Mouse (Mus musculus): ENCODE results near the gene Panx1.

The Panx1 gene

DNA sequence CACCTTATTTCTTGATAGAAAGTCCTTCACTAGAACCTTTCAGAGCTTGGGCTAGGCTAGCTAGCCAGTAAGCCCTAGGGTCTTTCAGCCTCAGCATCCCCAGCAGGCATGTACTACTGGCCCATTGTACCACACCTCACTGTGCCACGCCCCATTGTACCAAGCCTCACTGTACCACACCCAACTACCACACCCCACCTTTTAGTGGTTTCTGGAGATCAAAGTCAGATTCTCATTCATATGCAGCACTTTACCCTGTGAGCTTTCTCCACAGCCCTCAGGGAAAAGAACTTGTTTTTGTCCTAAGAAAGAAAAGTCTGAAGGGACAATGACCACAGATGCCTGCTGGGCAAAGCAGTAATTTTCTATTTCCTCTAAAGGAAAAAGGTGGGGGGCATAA lies 22.2 kb downstream of the Panx1 start:
- no peak for DNase-seq (ENCODE audit: low spot score)

DNA sequence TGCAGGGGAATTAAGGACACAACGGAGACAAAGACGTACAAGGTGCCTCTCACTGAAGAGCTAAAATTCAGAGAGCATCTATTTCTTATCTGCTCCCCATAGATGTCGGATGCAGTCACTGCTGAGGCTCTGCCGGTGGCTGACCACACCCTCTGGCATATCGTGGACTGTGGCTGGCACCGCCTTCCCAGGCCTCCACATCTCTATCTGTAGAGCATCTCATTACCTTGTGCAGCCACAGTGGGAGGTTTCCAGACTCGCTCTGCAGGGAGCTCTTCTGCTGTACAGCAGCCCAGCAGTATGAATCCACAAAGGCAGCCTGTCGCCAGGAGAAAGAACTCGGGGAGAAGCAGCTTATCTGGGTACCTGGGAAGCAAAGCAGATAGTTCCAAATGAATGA lies 24.1 kb downstream of the Panx1 start:
- no peak for DNase-seq (ENCODE audit: low spot score)

GRCm38 (mm10) chr9:15020561-15021080 lies 24.7 kb downstream of the Panx1 start:
- DNase-seq (ENCODE audit: low spot score), result no peak

- DNase-seq (ENCODE audit: low spot score), result no peak
These were observed 26.5 kb downstream of the Panx1 start for GRCm38 (mm10) chr9:15018756-15019131.

DNA sequence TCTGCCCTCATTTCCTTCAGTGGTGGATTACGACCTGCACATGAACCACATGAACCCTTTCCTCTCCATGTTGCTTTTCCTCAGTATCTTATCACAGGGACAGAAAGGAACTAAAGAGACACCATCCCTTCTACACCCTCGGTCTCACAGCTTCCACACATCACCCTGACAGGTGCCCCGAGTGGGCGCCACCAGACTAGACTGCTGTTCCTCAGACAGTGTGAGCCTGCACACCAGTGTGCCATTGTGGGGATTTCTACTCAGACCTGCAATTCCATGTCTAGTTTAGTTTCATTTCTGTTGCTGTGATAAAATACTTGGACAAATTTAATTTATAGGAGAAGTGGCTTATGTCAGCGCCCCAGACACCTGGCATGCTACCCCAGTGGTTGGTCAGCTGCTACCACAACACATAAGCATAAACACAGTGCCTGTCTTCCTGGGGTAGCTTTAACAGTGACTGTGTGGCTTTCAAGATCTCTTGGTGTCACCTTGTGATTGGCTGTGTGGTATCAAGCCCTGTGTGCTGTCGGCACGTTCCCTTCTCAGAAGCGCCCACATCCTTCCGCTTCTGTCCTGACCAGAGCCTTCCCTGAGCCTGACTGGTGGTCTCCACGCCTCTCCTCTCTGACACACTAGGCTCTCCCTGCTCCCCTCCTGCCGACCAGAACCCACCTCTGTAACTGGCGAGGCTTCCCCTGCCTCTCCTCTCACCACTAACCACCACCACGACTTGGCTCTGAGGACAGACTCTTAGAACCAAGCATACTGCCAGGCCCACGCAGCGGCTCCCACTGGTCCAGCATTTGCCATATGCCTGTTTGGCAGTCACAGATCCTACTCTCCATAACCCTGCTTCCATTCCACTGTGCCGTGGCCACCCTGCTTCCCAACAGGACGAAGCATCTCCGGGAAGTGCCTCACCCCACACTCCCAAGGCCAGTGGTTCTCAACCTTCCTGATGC lies 27.2 kb downstream of the Panx1 start:
- no peak for DNase-seq (ENCODE audit: low spot score)

GRCm38 (mm10) chr9:15015223-15015956 lies 29.9 kb downstream of the Panx1 start:
- DNase-seq (ENCODE audit: low spot score), result peak; percentile 76

GRCm38 (mm10) chr9:15007566-15007965 lies 37.7 kb downstream of the Panx1 start:
- no peak for DNase-seq (ENCODE audit: low spot score)

DNA sequence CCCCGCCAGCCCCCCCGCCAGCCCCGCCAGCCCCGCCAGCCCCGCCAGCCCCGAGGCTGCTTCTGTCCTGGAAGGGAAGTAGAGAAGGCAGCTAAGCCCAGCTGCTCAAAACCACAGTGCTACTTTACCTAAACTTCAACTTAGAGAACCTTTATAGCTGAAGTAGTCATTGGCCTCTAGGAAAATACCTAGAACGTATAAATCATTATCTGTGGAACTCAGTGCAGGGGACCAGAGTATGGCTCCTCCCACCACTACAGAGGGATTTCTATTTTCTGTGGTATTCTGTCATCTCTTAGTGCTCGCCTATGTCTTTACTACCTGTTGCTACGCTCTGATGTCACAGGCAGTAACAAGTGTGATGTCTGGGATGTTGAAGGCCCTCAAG lies 41.0 kb downstream of the Panx1 start:
- no peak for DNase-seq (ENCODE audit: low spot score)

GRCm38 (mm10) chr9:15003676-15004297 lies 41.5 kb downstream of the Panx1 start:
- no peak for DNase-seq (ENCODE audit: low spot score)

DNA sequence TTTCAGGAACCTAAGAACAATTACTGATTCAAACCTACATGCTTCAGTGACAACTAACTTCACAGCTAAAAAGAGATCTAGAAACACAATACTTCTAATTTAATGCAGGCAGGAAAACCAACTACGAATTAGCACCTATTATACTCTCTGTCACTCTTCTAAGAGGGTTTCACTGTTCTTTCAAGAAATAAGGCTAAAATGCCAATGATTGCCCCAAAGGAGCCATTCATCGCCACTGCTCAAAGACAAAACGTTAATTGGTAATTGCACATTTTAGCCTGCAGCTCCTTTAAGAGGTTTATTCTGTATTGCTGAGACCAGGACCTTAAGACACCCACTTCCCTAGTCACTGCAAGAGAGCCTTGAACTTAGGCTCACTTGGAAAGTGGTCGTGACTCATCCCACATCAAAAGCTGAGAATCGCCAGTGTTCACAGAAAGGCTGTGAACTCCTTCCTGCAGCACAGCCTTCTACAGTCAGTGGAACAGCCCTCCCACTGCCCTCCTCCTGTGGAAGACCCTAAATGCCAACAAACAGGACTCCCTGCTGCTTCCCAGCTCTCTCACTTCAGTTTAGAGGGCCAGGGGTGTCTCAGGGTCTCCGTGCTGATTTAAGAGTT lies 42.2 kb downstream of the Panx1 start:
- no peak for DNase-seq (ENCODE audit: low spot score)

DNA sequence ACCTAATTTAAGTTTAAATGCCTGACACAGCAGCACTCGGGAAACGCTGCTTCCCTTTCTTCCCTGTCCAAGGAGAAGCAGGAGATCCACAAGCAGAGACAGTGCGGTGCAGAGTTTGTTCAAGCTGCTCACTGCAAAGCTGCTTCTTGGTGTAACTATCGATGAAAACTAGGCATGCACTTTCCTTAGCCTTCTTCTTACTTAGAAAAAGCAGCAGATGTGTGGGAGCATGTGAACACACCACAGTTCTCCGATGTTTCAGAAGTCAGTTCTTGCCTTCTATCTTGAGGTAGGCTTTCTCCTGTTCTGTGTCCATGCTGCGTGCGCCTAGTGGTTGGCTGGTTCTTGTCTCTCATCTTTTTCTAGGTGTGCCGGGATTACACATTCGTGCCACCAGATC lies 46.5 kb downstream of the Panx1 start:
- no peak for DNase-seq (ENCODE audit: low spot score)

- DNase-seq (ENCODE audit: low spot score), result no peak
These were observed 47.8 kb downstream of the Panx1 start for GRCm38 (mm10) chr9:14997271-14998055.

- no peak for DNase-seq (ENCODE audit: low spot score)
These were observed 49.8 kb downstream of the Panx1 start for GRCm38 (mm10) chr9:14995525-14995924.

DNA sequence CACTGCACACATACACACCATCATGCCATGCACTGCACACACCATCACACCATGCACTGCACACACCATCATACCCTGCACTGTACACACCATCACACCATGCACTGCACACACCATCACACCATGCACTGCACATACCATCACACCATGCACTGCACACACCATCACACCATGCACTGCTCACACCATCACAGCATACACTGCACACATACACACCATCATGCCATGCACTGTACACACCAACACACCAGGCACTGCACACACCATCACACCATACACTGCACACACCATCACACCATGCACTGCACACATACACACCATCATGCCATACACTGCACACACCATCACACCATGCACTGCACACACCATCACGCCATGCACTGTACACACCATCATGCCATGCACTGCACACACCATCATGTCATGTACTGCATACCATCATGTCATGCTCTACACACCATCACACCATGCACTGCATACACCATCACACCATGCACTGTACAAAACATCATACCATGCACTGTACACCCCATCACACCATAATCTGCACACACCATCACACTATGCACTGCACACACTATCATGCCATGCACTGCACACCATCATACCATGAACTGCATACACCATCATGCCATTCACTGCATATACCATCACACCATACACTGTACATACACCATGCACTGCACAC lies 56.5 kb downstream of the Panx1 start:
- no peak for DNase-seq (ENCODE audit: low spot score)

- DNase-seq (ENCODE audit: low spot score), result no peak
These were observed 62.1 kb downstream of the Panx1 start for GRCm38 (mm10) chr9:14983141-14983540.

GRCm38 (mm10) chr9:14982683-14983082 lies 62.6 kb downstream of the Panx1 start:
- no peak for DNase-seq (ENCODE audit: low spot score)

GRCm38 (mm10) chr9:14981539-14982155 lies 63.6 kb downstream of the Panx1 start:
- no peak for DNase-seq (ENCODE audit: low spot score)

DNA sequence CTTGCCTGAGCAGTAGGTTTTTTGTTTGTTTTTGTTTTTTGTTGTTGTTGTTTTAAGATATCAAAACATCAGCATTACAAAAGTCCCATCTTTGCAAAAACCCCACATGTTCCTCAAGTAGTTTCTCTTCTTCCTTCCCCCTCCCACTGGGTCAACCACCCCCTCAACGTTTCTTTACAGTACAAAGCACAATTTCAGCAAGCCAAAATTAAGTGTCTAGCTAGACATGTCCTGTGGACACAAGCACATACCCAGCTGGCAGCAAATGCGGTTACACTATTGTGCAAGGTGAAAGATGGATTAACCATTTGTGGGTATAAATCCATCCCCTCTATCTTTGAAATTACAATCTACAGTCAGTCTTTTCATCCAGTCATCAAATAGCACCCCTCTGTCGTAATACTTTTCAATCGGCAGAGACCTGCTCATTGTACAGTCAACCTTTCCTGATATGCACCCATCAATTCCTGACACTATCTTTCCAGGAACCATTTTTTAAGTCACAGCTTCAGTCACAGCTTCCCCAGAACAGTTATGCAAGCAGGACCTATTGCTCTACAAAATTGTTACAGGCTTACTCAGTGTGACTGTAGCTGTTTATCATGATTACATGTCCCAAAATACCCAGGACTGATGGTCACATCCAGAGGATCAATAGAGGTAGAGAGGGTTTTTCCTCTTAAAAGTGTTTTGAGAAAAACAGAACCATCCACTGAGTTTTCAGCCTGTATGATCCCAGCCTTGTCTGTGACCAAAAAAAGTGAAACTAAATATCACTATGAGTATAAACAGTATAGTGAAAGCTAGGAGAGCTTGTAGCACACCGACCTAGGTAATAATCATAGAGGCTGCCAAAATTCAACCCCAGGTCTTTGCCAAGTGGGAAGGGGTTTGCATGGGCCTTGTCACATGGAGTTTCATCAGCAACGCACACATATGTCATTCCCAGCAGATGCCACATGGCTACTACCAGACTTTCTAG lies 70.7 kb downstream of the Panx1 start:
- no peak for DNase-seq (ENCODE audit: low spot score)

GRCm38 (mm10) chr9:14973762-14974161 lies 71.5 kb downstream of the Panx1 start:
- DNase-seq (ENCODE audit: low spot score), result no peak
